Mouse (Mus musculus) layer of hippocampus, postnatal 36 days (tissue): ENCODE measurements around the gene Pias3. TPM values are rescaled to one million over a fixed set of nuclear protein-coding genes. Genes with fewer than 3 reads are reported as not detected.
"Not testable (repeated sequence)": the region's sequence is repeated elsewhere in the genome, so short reads cannot be mapped to it uniquely, and the experiment has no call there.

Experiments
- DNase-seq, 2 experiments: peaks; one replicate each; pipeline ENCODE4 v3.0.0; 2022
- total RNA-seq, 2 experiments: library from RNA; stranded (reverse); gene quantifications; 2 replicates each; pipeline ENCODE4 v1.2.3; 2021

The Pias3 gene
- total RNA-seq, 2 experiments from 2014 or later = 26.1 to 27.5 TPM

GRCm38 (mm10) chr3:96730785-96731184 lies 34.6 kb downstream of the Pias3 start:
- DNase-seq = no peak

- no peak for DNase-seq
Observed at GRCm38 (mm10) chr3:96733984-96734383, 37.8 kb downstream of the Pias3 start.

GRCm38 (mm10) chr3:96735200-96735599 lies 39.0 kb downstream of the Pias3 start:
- DNase-seq = no peak

- no peak for DNase-seq
Observed at GRCm38 (mm10) chr3:96737013-96737740, 41.0 kb downstream of the Pias3 start.

- DNase-seq = no peak
Observed at GRCm38 (mm10) chr3:96737995-96738394, 41.8 kb downstream of the Pias3 start.

- DNase-seq = not testable (repeated sequence)
Observed at GRCm38 (mm10) chr3:96740279-96740678, 44.1 kb downstream of the Pias3 start.

GRCm38 (mm10) chr3:96744348-96744747 lies 48.2 kb downstream of the Pias3 start:
- no peak for DNase-seq

- no peak for DNase-seq
Observed at GRCm38 (mm10) chr3:96746829-96747228, 50.6 kb downstream of the Pias3 start.

Other genes with a start within 250 kb of the Pias3 start
- not detected for gene BC107364, start 244.1 kb upstream of the Pias3 start, total RNA-seq
- under 1 TPM in 1 of 2 experiments, not detected in 1; 0.25 TPM for gene Hfe2, start 171.2 kb upstream of the Pias3 start, total RNA-seq
- gene Txnip, start 138.4 kb upstream of the Pias3 start, total RNA-seq = 10 to 100 TPM; 20.7 to 32.2 TPM
- not detected for gene Gm16253, start 119.4 kb upstream of the Pias3 start, total RNA-seq
- 10 to 100 TPM; 32.4 to 34.2 TPM for gene Polr3gl, start 102.2 kb upstream of the Pias3 start, total RNA-seq
- 10 to 100 TPM; 49.9 to 51.5 TPM for gene Ankrd34a, start 99.7 kb upstream of the Pias3 start, total RNA-seq
- 10 to 100 TPM; 29.9 to 30.5 TPM for gene Lix1l, start 95.2 kb upstream of the Pias3 start, total RNA-seq
- 10 to 100 TPM; 50.8 to 58.4 TPM for gene Rbm8a, start 66.5 kb upstream of the Pias3 start, total RNA-seq
- 10 to 100 TPM; 55.7 to 56.7 TPM for gene Pex11b, start 61.0 kb upstream of the Pias3 start, total RNA-seq
- gene Gm42957, start 60.9 kb upstream of the Pias3 start, total RNA-seq = under 1 TPM; 0.77 to 0.91 TPM
- gene Itga10, start 50.8 kb upstream of the Pias3 start, total RNA-seq = 1 to 10 TPM; 2.4 to 3.4 TPM
- 1 to 10 TPM; 4.3 to 5.1 TPM for gene Ankrd35, start 26.3 kb upstream of the Pias3 start, total RNA-seq
- gene Nudt17, start 12.2 kb downstream of the Pias3 start, total RNA-seq = 10 to 100 TPM; 10.8 to 15.2 TPM
- 10 to 100 TPM; 22.0 to 24.1 TPM for gene Polr3c, start 31.2 kb downstream of the Pias3 start, total RNA-seq
- gene Rnf115, start 31.3 kb downstream of the Pias3 start, total RNA-seq = 10 to 100 TPM; 54.1 to 60.0 TPM
- under 1 TPM in 1 of 2 experiments, not detected in 1; 0.15 TPM for gene Pdzk1, start 132.9 kb downstream of the Pias3 start, total RNA-seq
- gene Cd160, start 133.0 kb downstream of the Pias3 start, total RNA-seq = not detected
- gene Gja5, start 208.3 kb downstream of the Pias3 start, total RNA-seq = under 1 TPM; 0.71 to 0.75 TPM
- gene Gpr89, start 209.0 kb downstream of the Pias3 start, total RNA-seq = 10 to 100 TPM; 41.5 to 42.6 TPM
- gene Gja8, start 229.6 kb downstream of the Pias3 start, total RNA-seq = not detected